Mouse (Mus musculus) left cerebral cortex, adult 2 months (tissue): Measurements from ENCODE around the gene Hist1h2bn. TPM values are rescaled to one million over a fixed set of nuclear protein-coding genes. Genes with fewer than 3 reads are reported as not detected.
"Not testable (repeated sequence)": the region's sequence is repeated elsewhere in the genome, so short reads cannot be mapped to it uniquely, and the experiment has no call there.

Experiments used
- DNase-seq, 2 experiments: peaks; one replicate each; pipeline ENCODE4 v3.0.0; 2021 to 2022; ENCODE audit warnings: low spot score in 2 of 2, mixed read lengths in 1 of 2; ENCODE audit errors: extremely low spot score in 1 of 2
- H3K27ac ChIP-seq: fragments of 200-600 bp; 2 replicates; pipeline ENCODE4 v1.8.1; 2022
- H3K4me3 ChIP-seq: fragments of 200-600 bp; 2 replicates; pipeline ENCODE4 v1.8.1; 2022
- CTCF ChIP-seq: fragments of 200-600 bp; IDR thresholded peaks from 2 replicates; pipeline ENCODE4 v1.8.1; 2022; ENCODE audit warnings: antibody characterized with exemption, mild to moderate bottlenecking, moderate library complexity
- intact Hi-C: fragments of 180-260 bp; cut with DNase I; formaldehyde crosslinking; loops from one replicate; pipeline ENCODE4 v1.15.1; 2025
- total RNA-seq, 2 experiments: library from RNA; stranded (reverse); gene quantifications; 2 replicates each; pipeline ENCODE4 v1.2.3; 2021

Hist1h2bn gene
- total RNA-seq, 2 experiments from 2014 or later, result 8.3 TPM

DNA sequence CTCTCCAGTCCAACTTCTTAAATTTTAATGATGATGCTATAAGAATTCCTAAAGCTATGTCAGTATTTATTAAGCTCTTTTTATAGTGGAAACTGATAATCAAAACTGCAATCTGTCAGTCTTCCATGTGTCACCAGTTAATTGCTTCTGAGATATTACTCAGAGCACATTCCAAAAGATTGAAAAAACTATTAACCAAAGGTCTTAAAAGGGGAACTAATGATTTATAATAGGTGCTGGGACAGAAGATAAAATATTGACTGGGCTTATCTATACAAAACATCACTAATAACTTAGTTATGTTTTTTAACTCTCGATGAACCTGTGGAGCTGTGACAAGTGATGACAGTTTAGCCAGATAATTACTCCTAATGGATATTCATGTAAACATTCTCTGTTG lies 8.9 kb upstream of the Hist1h2bn start:
- no peak for TF ChIP-seq CTCF
- intact Hi-C loops, result no loop called here
- no peak for DNase-seq
- Histone ChIP-seq H3K4me3 (no peak overlapping the region), H3K27ac (no peak overlapping the region)

DNA sequence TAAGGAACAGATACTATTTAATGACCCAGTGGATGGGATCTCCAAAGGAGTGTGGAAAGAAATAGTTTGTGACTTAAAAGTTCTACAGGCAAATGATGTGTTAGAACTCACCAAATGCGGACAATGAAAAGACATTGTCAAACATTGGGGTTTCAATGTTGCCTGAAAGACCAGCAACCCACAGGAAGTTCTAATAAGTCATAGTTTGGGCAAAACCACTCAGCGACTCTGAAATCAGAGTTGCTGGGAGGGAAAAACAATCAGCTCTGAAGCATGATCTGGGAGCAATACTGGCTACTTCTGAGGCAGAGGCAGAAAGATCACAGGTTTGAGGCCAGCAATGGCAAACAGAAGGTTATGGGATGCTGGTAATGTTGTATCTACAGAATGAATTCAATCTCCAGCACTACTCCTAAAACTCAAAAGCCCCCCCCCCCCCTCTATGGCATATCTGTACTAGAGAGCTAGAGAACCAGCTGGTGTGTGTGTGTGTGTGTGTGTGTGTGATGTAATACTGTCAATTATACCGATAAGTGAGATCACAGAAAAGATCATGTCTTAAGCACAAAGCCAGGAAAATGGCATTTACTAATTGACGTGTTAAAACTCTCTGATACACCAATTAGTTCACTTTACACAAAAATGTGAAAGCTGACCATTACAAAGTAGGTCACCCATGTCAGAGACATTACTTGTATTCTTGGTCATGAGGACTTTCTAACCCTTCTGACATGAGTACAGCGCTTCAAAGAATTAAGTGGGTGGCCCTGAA lies 4.3 kb upstream of the Hist1h2bn start:
- H3K4me3 ChIP-seq, result peak overlapping the region; percentile 57
- DNase-seq, result no peak
- intact Hi-C loops, result loop anchor here (1.0 to 10.0 kb wide), 7 partner anchors 12 to 2003 kb away; partner anchors contain the start of genes Hist1h1t, Hist1h2ab, Hist1h2ag and Hist1h2ai
- H3K27ac ChIP-seq, result no peak overlapping the region
- TF ChIP-seq CTCF, result no peak

DNA sequence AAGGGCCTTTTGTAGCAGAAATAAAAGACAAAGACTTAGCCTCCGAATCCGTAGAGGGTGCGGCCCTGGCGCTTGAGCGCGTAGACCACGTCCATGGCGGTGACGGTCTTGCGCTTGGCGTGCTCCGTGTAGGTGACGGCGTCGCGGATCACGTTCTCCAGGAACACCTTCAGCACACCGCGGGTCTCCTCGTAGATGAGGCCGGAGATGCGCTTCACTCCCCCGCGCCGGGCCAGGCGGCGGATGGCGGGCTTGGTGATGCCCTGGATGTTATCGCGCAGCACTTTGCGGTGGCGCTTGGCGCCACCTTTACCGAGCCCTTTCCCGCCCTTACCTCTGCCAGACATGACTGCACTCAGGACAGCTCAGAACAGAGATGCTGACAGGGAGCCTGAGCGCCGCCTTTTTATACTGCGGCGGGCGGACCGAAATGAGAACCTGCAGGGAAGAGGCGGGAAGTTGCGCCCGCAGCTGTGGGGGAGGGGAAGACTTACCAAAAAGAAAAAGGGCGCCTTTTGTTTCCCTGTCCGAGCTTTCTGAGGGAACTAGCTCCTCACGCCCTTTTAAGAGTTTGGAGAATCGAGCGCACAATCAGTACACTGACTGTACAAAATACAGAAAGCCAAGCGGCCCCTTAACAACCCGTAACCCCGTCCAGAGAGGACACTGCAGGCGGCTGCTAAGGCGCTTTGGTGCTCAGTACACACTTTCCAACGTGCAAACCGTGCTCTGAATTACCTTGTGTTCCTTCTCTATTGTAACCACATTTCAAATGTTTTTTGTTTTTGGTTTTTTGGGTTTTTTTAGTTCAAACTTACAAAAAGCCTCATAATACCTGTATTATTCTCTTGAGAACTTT lies 3.5 kb upstream of the Hist1h2bn start, which contains the start of gene Hist1h4k:
TSS of gene Hist1h4k (minus strand) at position 347 of the 859 bp plus-strand sequence.
- H3K27ac ChIP-seq, result peak within 1 kb of the TSS; percentile 9; the same call in 1 of the 2 replicates
- intact Hi-C loops, result loop anchor here (1.0 to 10.0 kb wide), 6 partner anchors 16 to 2002 kb away; partner anchors contain the start of genes Hist1h1t, Hist1h2ab, Hist1h2ag and Hist1h2ai

DNA sequence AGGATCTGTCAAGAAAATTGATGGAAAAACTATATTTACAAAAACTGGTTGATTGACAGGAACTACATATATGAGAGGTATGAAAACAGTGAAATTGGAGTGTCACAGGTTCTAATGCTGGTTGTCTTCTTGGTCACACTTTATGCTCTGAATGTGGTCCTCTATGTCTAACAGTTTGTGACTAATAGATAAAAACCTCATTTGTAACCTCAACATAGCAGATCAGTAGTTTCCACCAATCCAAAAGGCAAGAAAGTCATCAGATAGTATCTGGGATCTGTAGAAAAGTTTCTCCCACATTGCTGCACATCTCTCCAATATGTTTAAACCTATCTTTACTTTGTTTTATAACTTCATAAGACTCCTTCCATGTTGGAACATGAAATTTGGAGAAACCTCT lies 2.5 kb upstream of the Hist1h2bn start:
- Histone ChIP-seq H3K27ac (no peak overlapping the region), H3K4me3 (no peak overlapping the region)
- TF ChIP-seq CTCF, result no peak
- no peak for DNase-seq
- intact Hi-C loops, result loop anchor here (2.0 to 10.0 kb wide), 4 partner anchors 41 to 2001 kb away; partner anchors contain the start of genes Hist1h1t, Hist1h2ab, Hist1h2ag and Hist1h2bj

More for the DNA sequence above, 3.5 kb upstream of the Hist1h2bn start, which contains the start of gene Hist1h4k:
- peak; percentile 93 to 94 for DNase-seq
- peak within 1 kb of the TSS; percentile 57 for H3K4me3 ChIP-seq

DNA sequence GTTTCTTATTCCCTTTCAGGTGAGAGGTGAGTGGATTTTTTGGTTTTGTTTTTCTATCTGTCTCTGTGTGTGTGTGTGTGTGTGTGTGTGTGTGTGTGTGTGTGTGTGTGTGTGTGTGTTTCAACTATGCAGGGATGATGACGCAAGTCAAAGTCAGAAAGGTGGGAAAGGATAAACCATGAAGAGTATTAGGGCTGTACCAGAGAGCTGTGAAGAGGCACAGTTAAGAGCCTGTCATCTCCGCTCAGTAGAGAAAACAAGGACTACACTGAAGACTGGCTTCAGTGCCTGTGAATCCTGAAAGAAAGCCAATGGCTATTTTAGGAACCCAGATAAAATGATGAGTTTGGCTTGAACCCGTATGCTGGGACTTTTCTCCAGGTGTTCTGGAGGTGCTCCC lies 2.1 kb upstream of the Hist1h2bn start:
- intact Hi-C loops, result loop anchor here (2.0 to 10.0 kb wide), 6 partner anchors 29 to 2000 kb away; partner anchors contain the start of genes Hist1h1b, Hist1h1e, Hist1h1t and Hist1h2ab
- no peak for DNase-seq
- no peak overlapping the region for H3K4me3 ChIP-seq
- TF ChIP-seq CTCF, result no peak
- H3K27ac ChIP-seq, result no peak overlapping the region

DNA sequence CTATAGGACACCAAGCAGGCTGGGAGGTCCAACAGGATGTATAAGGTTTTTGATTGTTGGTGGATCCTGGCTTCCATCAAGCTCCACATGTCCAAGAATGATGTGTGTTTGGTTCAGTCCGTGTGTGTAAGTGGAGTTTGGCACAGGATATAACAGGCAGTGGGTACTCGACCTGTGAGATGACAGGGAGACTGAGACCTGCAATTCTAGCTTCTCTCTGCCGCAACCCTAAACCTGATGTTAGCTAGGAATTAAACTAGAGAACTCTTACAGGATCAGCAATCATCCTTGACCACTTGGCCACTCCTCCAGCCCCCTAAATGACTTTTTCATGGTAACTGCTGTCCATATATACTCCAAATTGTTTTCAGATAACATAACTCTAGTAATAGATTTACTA lies 1.6 kb upstream of the Hist1h2bn start:
- no peak overlapping the region for H3K27ac ChIP-seq
- no peak for DNase-seq
- no peak overlapping the region for H3K4me3 ChIP-seq
- intact Hi-C loops, result loop anchor here (2.0 to 10.0 kb wide), 5 partner anchors 28 to 2000 kb away; partner anchors contain the start of genes Hist1h1b, Hist1h1e, Hist1h1t and Hist1h2ab
- TF ChIP-seq CTCF, result no peak

DNA sequence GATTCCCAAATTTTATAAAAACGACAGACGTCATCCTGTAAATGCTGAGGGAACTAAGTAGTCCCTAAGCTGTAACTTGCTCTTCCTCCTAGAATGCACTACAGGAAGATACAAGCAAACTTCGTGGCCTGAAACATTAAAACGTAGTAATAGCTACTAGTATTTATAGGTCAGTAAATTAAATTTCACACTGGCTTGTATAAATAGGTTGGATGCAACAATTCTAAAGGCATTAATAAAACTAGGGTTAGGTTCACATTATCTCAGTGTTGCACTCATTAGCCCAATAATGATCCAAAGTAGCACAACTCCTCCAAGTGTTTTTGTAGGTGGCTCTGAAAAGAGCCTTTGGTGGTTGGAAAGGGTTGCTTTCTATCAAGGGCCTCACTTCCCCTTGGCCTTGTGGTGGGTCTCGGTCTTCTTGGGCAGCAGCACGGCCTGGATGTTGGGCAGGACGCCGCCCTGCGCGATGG lies 836 bp upstream of the Hist1h2bn start:
- Histone ChIP-seq H3K4me3 (peak overlapping the region; percentile 50), H3K27ac (peak overlapping the region; percentile 80)
- DNase-seq, result no peak
- intact Hi-C loops, result loop anchor here (2.0 to 10.0 kb wide), 5 partner anchors 28 to 1999 kb away; partner anchors contain the start of genes Hist1h1b, Hist1h1e, Hist1h1t and Hist1h2ab
- TF ChIP-seq CTCF, result no peak

DNA sequence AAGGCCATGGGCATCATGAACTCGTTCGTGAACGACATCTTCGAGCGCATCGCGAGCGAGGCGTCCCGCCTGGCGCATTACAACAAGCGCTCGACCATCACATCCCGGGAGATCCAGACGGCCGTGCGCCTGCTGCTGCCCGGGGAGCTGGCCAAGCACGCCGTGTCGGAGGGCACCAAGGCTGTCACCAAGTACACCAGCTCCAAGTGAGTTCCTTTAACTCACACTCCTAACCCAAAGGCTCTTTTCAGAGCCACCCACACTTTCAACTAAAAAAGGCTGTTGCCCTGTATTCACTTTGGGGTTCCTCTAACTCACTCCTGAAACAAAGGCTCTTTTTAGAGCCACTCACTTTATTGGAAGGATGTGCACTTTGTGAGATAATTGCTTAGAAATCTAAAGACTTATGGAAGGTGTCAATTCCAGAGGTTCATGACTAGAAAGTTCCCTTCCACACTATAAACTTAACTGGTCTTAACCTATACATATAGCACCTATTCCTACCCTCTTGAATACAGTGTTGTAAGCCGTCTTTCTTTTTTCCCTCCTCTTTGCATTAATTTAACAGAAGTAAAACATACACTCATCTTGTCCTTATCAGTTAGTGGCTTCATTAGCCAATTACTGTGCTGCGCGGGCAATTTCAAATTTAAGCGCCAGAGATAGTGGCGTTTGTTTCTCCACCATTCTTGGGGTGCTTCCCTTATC lies 525 bp downstream of the Hist1h2bn start:
- peak overlapping the region; percentile 50 for H3K4me3 ChIP-seq
- intact Hi-C loops, result loop anchor here (5.0 to 10.0 kb wide), 3 partner anchors 290 to 1998 kb away; partner anchors contain the start of genes Hist1h1t, Hist1h2ab, Hist1h2ag and Hist1h2bj
- not testable (repeated sequence) for H3K27ac ChIP-seq, DNase-seq

DNA sequence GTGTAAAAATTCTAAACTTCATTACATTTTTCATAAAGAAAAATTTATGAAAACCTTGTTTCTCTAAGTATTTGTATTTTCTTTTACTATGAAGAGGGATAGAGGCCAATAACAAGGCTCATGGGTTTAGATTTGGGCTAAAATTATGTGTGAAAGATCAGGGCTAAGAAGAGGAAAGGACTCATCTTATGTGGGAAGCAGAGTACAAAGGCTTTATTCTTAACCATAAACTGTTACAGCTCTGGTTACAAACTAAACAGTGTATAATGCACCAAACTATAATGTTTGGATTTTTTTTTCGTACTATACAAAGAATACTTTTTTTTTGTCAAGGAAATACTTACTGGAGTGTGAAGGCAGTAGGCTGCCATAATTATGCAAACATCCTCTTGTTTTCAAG lies 1.8 kb downstream of the Hist1h2bn start:
- DNase-seq, result no peak
- no peak overlapping the region for H3K4me3 ChIP-seq
- intact Hi-C loops, result loop anchor here (10.0 kb wide), 2 partner anchors 289 to 1939 kb away; partner anchors contain the start of genes Hist1h1t, Hist1h2ag, Hist1h2bj and Hist1h4c
- no peak for TF ChIP-seq CTCF
- H3K27ac ChIP-seq, result no peak overlapping the region
